Mouse (Mus musculus): ENCODE data around the gene Ubxn1. TPM values are rescaled to one million over a fixed set of nuclear protein-coding genes. Genes with fewer than 3 reads are reported as not detected.
"Not testable (repeated sequence)": the region's sequence is repeated elsewhere in the genome, so short reads cannot be mapped to it uniquely, and the experiment has no call there.

Ubxn1 gene
- polyA plus RNA-seq, 1 experiment from 2014 or later = 186 TPM

GRCm38 (mm10) chr19:8850402-8850901, 20.8 kb upstream of the Ubxn1 start, which contains the start of gene Lrrn4cl:
Gene Lrrn4cl, plus strand, starts transcription at chr19:8850768.
- H3K27me3 ChIP-seq (ENCODE audit: control insufficient read depth, insufficient read depth, low read length) = no peaks in the 10 kb centered on the region
- 49% methylated on average over 7 of the region's 7 CpGs for WGBS

GRCm38 (mm10) chr19:8851639-8852038, 19.7 kb upstream of the Ubxn1 start:
- no peaks in the 10 kb centered on the region for H3K9me3 ChIP-seq (ENCODE audit: control insufficient read depth, low read length)
- H3K9ac ChIP-seq (ENCODE audit: low read length) = no peak overlapping the region
- H3K27me3 ChIP-seq (ENCODE audit: control insufficient read depth, insufficient read depth, low read length) = no peaks in the 10 kb centered on the region
- no peaks in the 10 kb centered on the region for H3K4me1 ChIP-seq (ENCODE audit: control insufficient read depth, insufficient read depth, low read length)
- WGBS = 56% methylated on average over 7 of the region's 7 CpGs
- no peak for DNase-seq (ENCODE audit: low spot score)
- H3K27ac ChIP-seq (ENCODE audit: low read depth, low read length) = no peak overlapping the region
- no peak overlapping the region for H3K4me3 ChIP-seq (ENCODE audit: low read depth, low read length)
- H3K36me3 ChIP-seq (ENCODE audit: control insufficient read depth, insufficient read depth, low read length) = peaks cover 2% of the 10 kb centered on the region
- H3K4me2 ChIP-seq (ENCODE audit: low read depth) = no peak overlapping the region
- no peak for ATAC-seq (ENCODE audit: insufficient read depth, low FRiP score, low TSS enrichment)

More at GRCm38 (mm10) chr19:8850402-8850901, 20.8 kb upstream of the Ubxn1 start, which contains the start of gene Lrrn4cl:
- Histone ChIP-seq H3K4me3 (ENCODE audit: low read depth, low read length) (no peak within 1 kb of the TSS), H3K9me3 (ENCODE audit: control insufficient read depth, low read length) (no peaks in the 10 kb centered on the region), H3K36me3 (ENCODE audit: control insufficient read depth, insufficient read depth, low read length) (peaks cover 5% of the 10 kb centered on the region), H3K27ac (ENCODE audit: low read depth, low read length) (no peak within 1 kb of the TSS), H3K4me1 (ENCODE audit: control insufficient read depth, insufficient read depth, low read length) (no peaks in the 10 kb centered on the region), H3K9ac (ENCODE audit: low read length) (peak within 1 kb of the TSS; percentile 32; the same call in 1 of the 2 replicates), H3K4me2 (ENCODE audit: low read depth) (no peak within 1 kb of the TSS)
- ATAC-seq (ENCODE audit: insufficient read depth, low FRiP score, low TSS enrichment) (no peak), DNase-seq (ENCODE audit: low spot score) (peak; percentile 31)

DNA sequence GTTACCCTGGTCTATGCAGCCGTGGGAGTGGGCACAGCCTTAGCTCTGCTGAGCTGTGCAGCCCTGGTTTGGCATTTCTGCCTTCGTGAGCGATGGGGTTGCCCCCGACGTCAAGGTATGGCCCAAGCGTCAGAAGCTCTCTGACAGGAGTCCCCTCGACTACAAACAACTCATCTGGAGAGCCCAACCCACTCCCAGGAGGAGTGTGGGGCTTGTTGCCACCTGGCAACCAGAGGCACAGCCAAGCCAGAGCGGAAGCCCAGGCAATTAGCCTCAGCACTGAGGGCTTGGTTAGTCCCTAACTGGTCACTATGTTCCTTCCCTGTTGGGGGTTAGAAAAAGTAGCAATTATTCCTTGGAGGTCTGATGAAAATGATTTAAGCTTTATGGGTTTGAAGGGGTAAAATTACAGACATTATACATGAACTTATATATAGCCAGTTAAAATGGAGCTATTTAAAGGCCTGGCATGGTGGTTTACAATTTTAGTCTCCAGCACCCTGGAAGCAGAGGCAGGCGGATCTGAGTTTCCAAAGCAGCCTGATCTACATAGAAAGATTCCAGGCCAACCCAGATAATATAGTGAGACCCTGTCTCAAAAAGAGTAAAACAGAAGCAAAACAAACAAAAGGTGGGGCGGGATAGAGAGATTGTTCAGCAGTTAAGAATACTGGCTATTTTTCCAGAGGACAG, 18.9 kb upstream of the Ubxn1 start:
- no peaks in the 10 kb centered on the region for H3K9me3 ChIP-seq (ENCODE audit: control insufficient read depth, low read length)
- no peak overlapping the region for H3K4me2 ChIP-seq (ENCODE audit: low read depth)
- H3K4me3 ChIP-seq (ENCODE audit: low read depth, low read length) = no peak overlapping the region
- ATAC-seq (ENCODE audit: insufficient read depth, low FRiP score, low TSS enrichment) = no peak
- no peak for DNase-seq (ENCODE audit: low spot score)
- no peak overlapping the region for H3K9ac ChIP-seq (ENCODE audit: low read length)
- no peaks in the 10 kb centered on the region; the same call in 1 of the 2 replicates for H3K36me3 ChIP-seq (ENCODE audit: control insufficient read depth, insufficient read depth, low read length)
- H3K4me1 ChIP-seq (ENCODE audit: control insufficient read depth, insufficient read depth, low read length) = no peaks in the 10 kb centered on the region
- no peaks in the 10 kb centered on the region for H3K27me3 ChIP-seq (ENCODE audit: control insufficient read depth, insufficient read depth, low read length)
- WGBS = 58% methylated on average over 10 of the region's 10 CpGs
- H3K27ac ChIP-seq (ENCODE audit: low read depth, low read length) = no peak overlapping the region

DNA sequence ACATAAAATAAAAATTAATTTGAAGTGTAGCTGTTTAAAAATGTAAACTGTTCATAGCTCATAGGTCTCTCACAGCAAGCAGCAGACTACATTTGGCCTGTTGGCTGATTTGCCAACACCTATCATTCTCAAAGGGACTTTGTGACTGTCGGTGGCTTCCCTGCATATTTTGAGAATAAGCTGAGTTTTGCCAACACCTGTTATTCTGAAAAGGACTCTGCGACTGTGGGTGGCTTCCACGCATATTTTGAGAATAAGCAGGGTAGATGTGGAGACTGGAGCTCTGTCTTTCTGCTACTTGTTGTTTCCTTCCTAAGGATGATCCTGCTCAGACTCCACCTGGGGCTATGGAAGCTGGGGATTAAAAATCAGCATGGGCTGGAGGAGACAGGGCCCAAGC, 18.2 kb upstream of the Ubxn1 start:
- Histone ChIP-seq H3K27ac (ENCODE audit: low read depth, low read length) (no peak overlapping the region), H3K4me1 (ENCODE audit: control insufficient read depth, insufficient read depth, low read length) (no peaks in the 10 kb centered on the region), H3K9ac (ENCODE audit: low read length) (no peak overlapping the region), H3K9me3 (ENCODE audit: control insufficient read depth, low read length) (no peaks in the 10 kb centered on the region), H3K4me3 (ENCODE audit: low read depth, low read length) (no peak overlapping the region), H3K4me2 (ENCODE audit: low read depth) (no peak overlapping the region), H3K36me3 (ENCODE audit: control insufficient read depth, insufficient read depth, low read length) (no peaks in the 10 kb centered on the region; the same call in 1 of the 2 replicates), H3K27me3 (ENCODE audit: control insufficient read depth, insufficient read depth, low read length) (no peaks in the 10 kb centered on the region)
- DNase-seq (ENCODE audit: low spot score) = no peak
- no peak for ATAC-seq (ENCODE audit: insufficient read depth, low FRiP score, low TSS enrichment)
- 85% methylated on average over 3 of the region's 3 CpGs for whole genome bisulfite sequencing

- Histone ChIP-seq H3K27ac (ENCODE audit: low read depth, low read length) (no peak overlapping the region), H3K36me3 (ENCODE audit: control insufficient read depth, insufficient read depth, low read length) (no peaks in the 10 kb centered on the region), H3K9ac (ENCODE audit: low read length) (no peak overlapping the region), H3K4me1 (ENCODE audit: control insufficient read depth, insufficient read depth, low read length) (no peaks in the 10 kb centered on the region), H3K9me3 (ENCODE audit: control insufficient read depth, low read length) (no peaks in the 10 kb centered on the region), H3K4me2 (ENCODE audit: low read depth) (no peak overlapping the region), H3K4me3 (ENCODE audit: low read depth, low read length) (no peak overlapping the region), H3K27me3 (ENCODE audit: control insufficient read depth, insufficient read depth, low read length) (no peaks in the 10 kb centered on the region)
- peak; percentile 45 for DNase-seq (ENCODE audit: low spot score)
- no peak for ATAC-seq (ENCODE audit: insufficient read depth, low FRiP score, low TSS enrichment)
- 53% methylated on average over 4 of the region's 4 CpGs for WGBS
Observed at GRCm38 (mm10) chr19:8857689-8858088, 13.6 kb upstream of the Ubxn1 start.

GRCm38 (mm10) chr19:8859018-8859417, 12.3 kb upstream of the Ubxn1 start:
- H3K27me3 ChIP-seq (ENCODE audit: control insufficient read depth, insufficient read depth, low read length) = no peaks in the 10 kb centered on the region
- H3K9me3 ChIP-seq (ENCODE audit: control insufficient read depth, low read length) = no peaks in the 10 kb centered on the region
- DNase-seq (ENCODE audit: low spot score) (no peak), ATAC-seq (ENCODE audit: insufficient read depth, low FRiP score, low TSS enrichment) (no peak)
- H3K4me2 ChIP-seq (ENCODE audit: low read depth) = no peak overlapping the region
- no peak overlapping the region for H3K9ac ChIP-seq (ENCODE audit: low read length)
- H3K4me3 ChIP-seq (ENCODE audit: low read depth, low read length) = no peak overlapping the region
- H3K36me3 ChIP-seq (ENCODE audit: control insufficient read depth, insufficient read depth, low read length) = no peaks in the 10 kb centered on the region
- WGBS = 19% methylated on average over 1 of the region's 1 CpGs
- no peaks in the 10 kb centered on the region for H3K4me1 ChIP-seq (ENCODE audit: control insufficient read depth, insufficient read depth, low read length)
- H3K27ac ChIP-seq (ENCODE audit: low read depth, low read length) = no peak overlapping the region

GRCm38 (mm10) chr19:8864265-8864664, 7.0 kb upstream of the Ubxn1 start:
- no peaks in the 10 kb centered on the region for H3K36me3 ChIP-seq (ENCODE audit: control insufficient read depth, insufficient read depth, low read length)
- DNase-seq (ENCODE audit: low spot score) (no peak), ATAC-seq (ENCODE audit: insufficient read depth, low FRiP score, low TSS enrichment) (no peak)
- H3K4me2 ChIP-seq (ENCODE audit: low read depth) = no peak overlapping the region
- no peak overlapping the region for H3K27ac ChIP-seq (ENCODE audit: low read depth, low read length)
- H3K4me3 ChIP-seq (ENCODE audit: low read depth, low read length) = no peak overlapping the region
- H3K9me3 ChIP-seq (ENCODE audit: control insufficient read depth, low read length) = no peaks in the 10 kb centered on the region
- H3K27me3 ChIP-seq (ENCODE audit: control insufficient read depth, insufficient read depth, low read length) = no peaks in the 10 kb centered on the region
- WGBS = 87% methylated on average over 6 of the region's 6 CpGs
- no peaks in the 10 kb centered on the region for H3K4me1 ChIP-seq (ENCODE audit: control insufficient read depth, insufficient read depth, low read length)
- no peak overlapping the region for H3K9ac ChIP-seq (ENCODE audit: low read length)

GRCm38 (mm10) chr19:8870381-8870780, 915 bp upstream of the Ubxn1 start:
- Histone ChIP-seq H3K9ac (ENCODE audit: low read length) (0 out of 2 replicates have a peak overlapping the region, but pooled peaks have one; percentile 44), H3K36me3 (ENCODE audit: control insufficient read depth, insufficient read depth, low read length) (peaks cover 12% of the 10 kb centered on the region)
- H3K4me1 ChIP-seq (ENCODE audit: control insufficient read depth, insufficient read depth, low read length); H3K27me3 ChIP-seq (ENCODE audit: control insufficient read depth, insufficient read depth, low read length); ATAC-seq (ENCODE audit: insufficient read depth, low FRiP score, low TSS enrichment); H3K9me3 ChIP-seq (ENCODE audit: control insufficient read depth, low read length); H3K4me3 ChIP-seq (ENCODE audit: low read depth, low read length); H3K4me2 ChIP-seq (ENCODE audit: low read depth); DNase-seq (ENCODE audit: low spot score); H3K27ac ChIP-seq (ENCODE audit: low read depth, low read length): not testable (repeated sequence)
- WGBS = 81% methylated on average over 3 of the region's 3 CpGs

GRCm38 (mm10) chr19:8870838-8871237, 458 bp upstream of the Ubxn1 start:
- peaks cover 14% of the 10 kb centered on the region for H3K36me3 ChIP-seq (ENCODE audit: control insufficient read depth, insufficient read depth, low read length)
- peak; percentile 48; the same call in 1 of the 2 replicates for ATAC-seq (ENCODE audit: insufficient read depth, low FRiP score, low TSS enrichment)
- H3K4me2 ChIP-seq (ENCODE audit: low read depth) = peak overlapping the region; percentile 72
- 67% methylated on average over 9 of the region's 9 CpGs for WGBS
- H3K9ac ChIP-seq (ENCODE audit: low read length) = peak overlapping the region; percentile 44
- H3K27ac ChIP-seq (ENCODE audit: low read depth, low read length) = no peak overlapping the region; the same call in 1 of the 2 replicates
- DNase-seq (ENCODE audit: low spot score) = no peak
- H3K9me3 ChIP-seq (ENCODE audit: control insufficient read depth, low read length) = no peaks in the 10 kb centered on the region
- H3K4me3 ChIP-seq (ENCODE audit: low read depth, low read length) = peak overlapping the region; percentile 100
- H3K4me1 ChIP-seq (ENCODE audit: control insufficient read depth, insufficient read depth, low read length) = peaks cover 6% of the 10 kb centered on the region
- no peaks in the 10 kb centered on the region for H3K27me3 ChIP-seq (ENCODE audit: control insufficient read depth, insufficient read depth, low read length)
